Mouse (Mus musculus): Measurements from ENCODE around the gene Pcdh19. TPM values are rescaled to one million over a fixed set of nuclear protein-coding genes. Genes with fewer than 3 reads are reported as not detected.
"Not testable (repeated sequence)": the region's sequence is repeated elsewhere in the genome, so short reads cannot be mapped to it uniquely, and the experiment has no call there.

Gene Pcdh19
- 1 to 10 TPM; 5.8 to 6.8 TPM for total RNA-seq (2021)
- long read RNA-seq, experiment 1, full-length matches to known transcripts = 1 of 1 reads
- long read RNA-seq, experiment 1, partial matches to known transcripts = 0 of 1 reads
- long read RNA-seq, experiment 1, other reads (novel, unspliced or antisense) = 0 of 1 reads
- long read RNA-seq, experiment 2, full-length matches to known transcripts = 5 of 7 reads
- long read RNA-seq, experiment 2, partial matches to known transcripts = 0 of 7 reads
- long read RNA-seq, experiment 2, other reads (novel, unspliced or antisense) = 2 of 7 reads

- DNase-seq (ENCODE audit: low spot score in 2 of 2) = peak; percentile 27 to 30
Measured at GRCm38 (mm10) chrX:133688840-133689239, at the start of gene Pcdh19. Gene Pcdh19, minus strand, starts transcription at chrX:133688987.

DNA sequence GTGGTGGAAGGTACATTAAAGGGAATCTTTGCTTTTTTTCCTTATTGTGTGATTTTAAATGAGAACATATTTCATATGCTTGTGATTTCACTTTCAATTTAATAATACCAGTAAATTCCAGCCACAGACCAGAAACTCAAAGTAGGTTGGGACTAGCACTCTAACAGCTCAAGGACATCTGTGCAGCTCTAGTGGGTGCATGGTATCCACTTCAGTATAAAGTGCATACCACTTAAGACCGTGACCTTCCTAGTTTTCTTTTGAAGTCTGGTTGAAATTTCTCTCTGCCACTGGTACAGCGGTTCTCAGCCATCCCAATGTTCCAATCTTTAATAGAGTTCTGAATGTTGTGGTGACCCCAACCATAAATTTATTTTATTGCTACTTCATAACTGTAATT is 47.1 kb upstream of the Pcdh19 start:
- no peak for DNase-seq (ENCODE audit: low spot score in 2 of 2)

- DNase-seq (ENCODE audit: low spot score in 2 of 2) = peak in 1 of 2 experiments; percentile 3
Measured at GRCm38 (mm10) chrX:133734984-133735383, 46.2 kb upstream of the Pcdh19 start.

GRCm38 (mm10) chrX:133721517-133721916 is 32.7 kb upstream of the Pcdh19 start:
- DNase-seq (ENCODE audit: low spot score in 2 of 2) = no peak

DNA sequence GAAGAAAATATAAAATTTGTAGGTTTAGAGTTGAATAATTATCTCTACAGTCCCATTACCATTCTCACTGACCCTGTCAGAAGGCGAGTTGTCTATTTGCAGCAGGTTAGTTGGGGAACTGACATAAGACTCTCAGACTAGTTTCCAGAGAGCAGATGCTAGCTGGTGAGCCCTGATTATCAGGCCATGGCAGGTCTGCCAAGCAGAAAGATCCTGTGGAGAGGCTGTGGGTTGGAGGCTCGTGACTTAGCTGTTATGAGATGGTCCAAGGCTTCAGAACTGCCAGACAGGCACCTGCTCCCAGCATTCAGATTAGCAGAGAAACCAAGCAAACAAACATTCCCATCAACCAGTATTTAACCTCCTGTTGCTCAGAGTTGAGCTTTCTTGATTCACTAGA is 21.8 kb upstream of the Pcdh19 start:
- no peak for DNase-seq (ENCODE audit: low spot score in 2 of 2)

- DNase-seq (ENCODE audit: low spot score in 2 of 2) = no peak
Measured at GRCm38 (mm10) chrX:133702902-133703301, 14.1 kb upstream of the Pcdh19 start.

DNA sequence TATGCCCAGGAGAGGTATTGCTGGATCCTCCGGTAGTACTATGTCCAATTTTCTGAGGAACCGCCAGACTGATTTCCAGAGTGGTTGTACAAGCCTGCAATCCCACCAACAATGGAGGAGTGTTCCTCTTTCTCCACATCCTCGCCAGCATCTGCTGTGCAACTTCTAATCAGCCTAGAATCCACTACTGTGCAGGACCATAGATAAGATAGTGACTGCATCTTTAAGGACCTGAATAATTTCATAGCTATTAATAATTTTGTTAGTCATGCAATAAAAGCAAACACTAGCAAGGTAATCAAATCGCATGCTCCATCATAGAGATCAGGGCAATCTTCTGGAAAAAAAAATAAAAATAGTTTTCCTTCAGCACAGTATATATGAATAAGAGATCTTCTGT is 9.1 kb upstream of the Pcdh19 start:
- DNase-seq (ENCODE audit: low spot score in 2 of 2) = not testable (repeated sequence)

GRCm38 (mm10) chrX:133696461-133696860 is 7.7 kb upstream of the Pcdh19 start:
- no peak for DNase-seq (ENCODE audit: low spot score in 2 of 2)

DNA sequence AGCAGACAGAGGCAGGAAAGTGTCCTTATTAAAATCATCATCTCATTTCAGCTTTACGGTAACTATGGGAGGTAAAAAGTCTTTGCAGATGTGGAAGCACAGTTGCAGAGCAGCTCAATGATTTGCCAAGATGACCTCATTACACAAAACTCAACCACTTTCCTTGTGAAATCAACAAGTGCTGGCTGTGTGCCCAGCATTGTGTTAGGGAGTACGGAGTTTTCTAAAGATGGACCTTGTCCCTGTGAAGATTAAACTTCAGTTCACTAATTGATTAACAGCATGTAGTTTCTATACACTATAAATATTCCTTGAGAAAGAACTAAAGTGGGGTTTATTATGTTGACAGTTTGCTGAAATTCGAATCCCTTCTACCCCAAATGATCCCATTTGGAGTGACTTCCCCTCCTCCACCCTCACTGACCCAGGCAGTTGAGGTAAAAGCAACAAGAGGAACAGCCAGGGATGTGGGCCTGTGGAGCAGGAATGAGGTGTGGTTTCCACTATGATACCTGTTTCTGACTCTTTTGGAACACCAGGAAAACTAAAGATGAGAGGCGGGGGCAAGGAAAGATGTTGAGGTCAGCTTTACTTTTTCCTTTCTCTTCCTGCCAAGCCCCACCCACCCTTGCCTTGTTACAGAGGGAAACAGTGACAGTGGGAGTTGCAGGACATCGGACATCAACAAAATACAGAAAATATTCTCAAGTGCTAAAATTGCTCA is 4.4 kb upstream of the Pcdh19 start:
- DNase-seq (ENCODE audit: low spot score in 2 of 2) = no peak

- DNase-seq (ENCODE audit: low spot score in 2 of 2) = no peak
Measured at GRCm38 (mm10) chrX:133692392-133692790, 3.6 kb upstream of the Pcdh19 start.

DNA sequence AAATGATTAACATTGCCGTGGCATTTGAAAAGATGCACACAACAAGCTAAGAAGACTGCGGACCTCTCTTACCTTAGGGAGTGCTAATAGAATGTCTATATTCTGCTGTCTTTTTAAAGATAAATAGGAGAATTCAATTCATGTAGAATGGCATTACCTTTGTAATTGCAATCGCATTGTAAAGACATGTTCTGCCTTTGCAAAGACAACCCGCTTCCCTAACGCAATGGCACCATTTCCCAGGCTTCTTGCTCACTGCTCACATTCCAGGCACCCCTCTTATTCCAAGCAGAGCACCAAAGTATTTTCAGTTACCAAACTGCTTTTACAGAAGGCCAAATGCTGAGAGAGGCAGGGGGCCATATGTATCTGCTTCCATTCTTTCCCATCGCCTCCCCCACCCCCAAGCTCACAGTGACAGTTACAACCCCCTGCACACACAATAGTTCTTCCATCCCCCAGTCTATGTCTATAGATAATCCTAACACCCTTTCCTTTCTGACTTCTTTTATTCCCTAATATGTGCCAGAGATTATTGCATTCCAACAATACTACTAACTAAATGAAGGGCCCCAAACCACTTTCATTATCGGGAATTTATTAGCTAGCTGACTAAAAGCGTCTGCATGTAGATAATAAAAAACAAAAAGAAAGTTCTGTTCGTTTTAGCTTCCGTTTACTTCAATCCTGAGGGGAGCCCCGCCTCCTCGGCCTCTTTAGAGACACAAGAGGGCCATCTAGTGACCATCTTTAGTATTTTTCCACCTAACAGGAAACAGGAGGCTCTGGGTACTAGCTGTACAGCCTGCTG is 3.0 kb upstream of the Pcdh19 start:
- no peak for DNase-seq (ENCODE audit: low spot score in 2 of 2)

DNA sequence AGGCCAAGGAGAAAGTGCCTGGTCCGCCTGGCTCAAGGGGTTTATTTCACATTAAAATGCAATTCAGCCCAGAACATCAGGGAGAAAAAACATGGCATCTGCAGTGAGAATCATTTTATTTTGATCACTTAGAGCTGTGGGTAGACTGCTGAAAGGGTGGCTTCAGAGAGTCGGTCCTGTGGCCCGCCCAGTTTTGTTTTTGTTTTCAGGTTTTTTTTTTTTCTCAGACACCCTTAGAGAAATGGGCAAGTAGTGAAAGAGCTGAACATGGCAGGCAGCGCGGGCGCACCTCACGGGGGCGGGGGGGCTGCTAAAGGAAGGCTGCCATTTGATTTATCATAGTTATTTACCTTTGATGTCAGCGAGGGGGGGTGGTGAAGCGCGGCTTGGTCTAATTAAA is 2.0 kb upstream of the Pcdh19 start:
- no peak for DNase-seq (ENCODE audit: low spot score in 2 of 2)

DNA sequence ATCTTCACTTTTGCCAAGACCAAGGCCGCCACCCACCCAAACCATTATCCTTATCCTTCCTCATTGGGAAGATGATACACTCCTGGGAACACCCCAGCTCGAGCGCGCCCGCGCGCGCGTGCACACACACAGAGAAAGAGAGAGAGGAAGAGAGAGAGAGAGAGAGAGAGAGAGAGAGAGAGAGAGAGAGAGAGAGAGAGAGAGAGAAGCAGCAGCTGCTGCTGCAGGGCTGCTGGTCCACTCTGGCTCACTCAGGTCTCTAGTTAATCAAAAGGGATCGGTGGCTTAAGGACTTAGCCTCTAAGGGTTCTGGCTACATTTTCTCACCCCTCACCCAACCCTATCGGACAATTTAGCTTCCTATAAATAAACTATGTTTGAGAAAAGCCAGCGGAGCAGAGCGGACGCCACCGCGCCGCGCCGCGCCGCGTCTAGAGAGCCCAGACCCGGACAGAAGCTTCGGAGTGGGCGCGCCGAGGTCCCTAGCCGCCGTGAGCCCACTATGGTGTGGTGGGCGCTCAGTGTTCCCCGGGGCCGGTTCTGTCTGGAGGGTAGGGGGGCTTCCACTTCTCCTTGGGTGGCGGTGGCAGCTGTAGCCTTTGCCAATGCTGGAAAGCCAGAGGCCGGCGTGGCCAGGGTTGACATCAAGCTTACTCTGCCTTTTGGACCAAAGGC is 926 bp upstream of the Pcdh19 start:
- DNase-seq (ENCODE audit: low spot score in 2 of 2) = no peak

DNA sequence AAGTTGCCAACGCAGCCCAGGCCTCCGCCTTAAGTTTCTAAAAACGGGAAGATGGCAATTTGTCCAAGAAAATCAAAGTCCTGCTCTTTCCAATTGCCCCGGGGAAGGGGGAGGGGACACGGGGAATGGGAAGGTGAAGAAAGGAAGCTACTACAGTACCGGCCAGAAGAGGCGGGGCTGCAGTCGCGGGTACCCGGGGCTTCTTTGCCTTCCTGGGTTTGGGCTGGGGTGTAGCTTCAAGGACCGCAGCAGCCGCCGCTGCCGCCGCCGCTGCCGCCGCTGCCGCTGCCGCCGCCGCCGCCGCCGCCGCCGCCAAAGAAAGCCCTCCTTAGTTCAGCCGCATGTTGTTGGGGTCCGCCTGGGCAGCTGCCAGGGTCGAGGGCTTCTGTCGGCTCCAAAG is 631 bp downstream of the Pcdh19 start:
- DNase-seq (ENCODE audit: low spot score in 2 of 2) = no peak

- DNase-seq (ENCODE audit: low spot score in 2 of 2) = no peak
Measured at GRCm38 (mm10) chrX:133687666-133688151, 1.1 kb downstream of the Pcdh19 start.

- DNase-seq (ENCODE audit: low spot score in 2 of 2) = no peak
Measured at GRCm38 (mm10) chrX:133686533-133687311, 2.1 kb downstream of the Pcdh19 start.

- no peak for DNase-seq (ENCODE audit: low spot score in 2 of 2)
Measured at GRCm38 (mm10) chrX:133685572-133685971, 3.2 kb downstream of the Pcdh19 start.

GRCm38 (mm10) chrX:133683961-133684360 is 4.8 kb downstream of the Pcdh19 start:
- no peak for DNase-seq (ENCODE audit: low spot score in 2 of 2)

DNA sequence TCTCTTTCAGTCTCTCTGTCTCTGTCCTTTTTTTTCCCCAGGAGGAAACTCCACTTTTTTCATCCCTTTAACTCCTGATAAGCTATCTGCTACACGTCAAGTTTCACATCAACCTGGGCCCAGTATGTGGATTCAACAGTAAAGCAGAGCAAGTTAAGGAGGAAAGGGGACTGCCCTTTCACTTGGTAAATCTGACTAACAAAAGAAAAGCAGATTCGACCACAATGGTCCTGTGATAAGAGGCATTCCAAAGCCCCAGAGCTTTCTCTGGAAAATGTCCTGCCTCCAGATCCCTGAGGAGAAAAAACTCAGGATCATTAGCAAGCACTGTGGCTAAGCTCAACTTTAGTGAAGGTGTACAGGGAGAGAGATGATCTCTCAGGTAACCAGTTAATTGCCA is 13.7 kb downstream of the Pcdh19 start:
- DNase-seq (ENCODE audit: low spot score in 2 of 2) = no peak

GRCm38 (mm10) chrX:133673796-133674195 is 15.0 kb downstream of the Pcdh19 start:
- no peak for DNase-seq (ENCODE audit: low spot score in 2 of 2)

Data from adrenal gland, postnatal 4 days (tissue).